Mouse (Mus musculus) CD8-positive naive resting alpha-beta T cell, adult 57 days (primary cell): Measurements from ENCODE around the gene Trex1. TPM values are rescaled to one million over a fixed set of nuclear protein-coding genes. Genes with fewer than 3 reads are reported as not detected.

Experiments used
- total RNA-seq: library from RNA; stranded (reverse); gene quantifications from one replicate; pipeline ENCODE4 v1.2.4, GENCODE M21; 2023

Trex1 gene
- total RNA-seq, result 27.6 TPM

DNA sequence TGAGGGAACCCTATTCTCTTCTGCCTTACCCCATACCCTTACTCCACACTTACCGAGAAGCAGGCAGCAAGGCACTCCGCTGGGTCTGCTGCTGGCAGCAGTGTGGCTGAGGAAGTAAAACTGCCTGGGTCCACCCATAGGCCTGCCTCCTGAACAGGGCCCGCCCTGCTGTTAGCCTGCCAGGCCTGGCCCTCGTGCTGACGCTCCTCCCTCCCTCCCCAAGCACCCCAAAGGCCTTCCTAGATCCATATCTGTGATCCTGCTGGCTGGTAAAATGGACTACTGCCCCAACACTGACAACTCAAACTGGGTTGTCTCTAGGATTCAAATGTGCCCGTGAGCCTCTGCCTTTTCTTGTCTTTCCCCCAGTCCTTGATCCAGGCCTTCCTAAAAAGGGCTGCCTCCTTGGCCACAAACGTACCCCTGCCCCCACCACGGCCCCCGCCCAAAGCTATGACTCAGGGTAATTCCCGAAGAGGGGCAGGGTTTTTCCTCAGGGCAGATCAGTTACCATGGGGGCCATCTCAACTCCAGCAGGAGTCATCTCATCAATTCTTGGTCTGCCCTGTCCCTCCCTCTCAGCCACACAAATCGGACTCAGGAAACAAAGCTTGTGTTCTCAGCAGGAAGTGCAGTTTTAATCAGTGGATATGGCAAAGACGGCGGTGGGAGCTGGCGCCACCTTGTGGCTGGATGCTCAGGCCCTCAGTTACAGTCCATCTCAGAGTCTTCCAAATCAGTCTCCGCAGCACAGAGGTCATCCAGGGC, at the start of gene Trex1:
Gene Trex1, minus strand, starts transcription at position 599 of the 768 bp plus-strand sequence.

DNA sequence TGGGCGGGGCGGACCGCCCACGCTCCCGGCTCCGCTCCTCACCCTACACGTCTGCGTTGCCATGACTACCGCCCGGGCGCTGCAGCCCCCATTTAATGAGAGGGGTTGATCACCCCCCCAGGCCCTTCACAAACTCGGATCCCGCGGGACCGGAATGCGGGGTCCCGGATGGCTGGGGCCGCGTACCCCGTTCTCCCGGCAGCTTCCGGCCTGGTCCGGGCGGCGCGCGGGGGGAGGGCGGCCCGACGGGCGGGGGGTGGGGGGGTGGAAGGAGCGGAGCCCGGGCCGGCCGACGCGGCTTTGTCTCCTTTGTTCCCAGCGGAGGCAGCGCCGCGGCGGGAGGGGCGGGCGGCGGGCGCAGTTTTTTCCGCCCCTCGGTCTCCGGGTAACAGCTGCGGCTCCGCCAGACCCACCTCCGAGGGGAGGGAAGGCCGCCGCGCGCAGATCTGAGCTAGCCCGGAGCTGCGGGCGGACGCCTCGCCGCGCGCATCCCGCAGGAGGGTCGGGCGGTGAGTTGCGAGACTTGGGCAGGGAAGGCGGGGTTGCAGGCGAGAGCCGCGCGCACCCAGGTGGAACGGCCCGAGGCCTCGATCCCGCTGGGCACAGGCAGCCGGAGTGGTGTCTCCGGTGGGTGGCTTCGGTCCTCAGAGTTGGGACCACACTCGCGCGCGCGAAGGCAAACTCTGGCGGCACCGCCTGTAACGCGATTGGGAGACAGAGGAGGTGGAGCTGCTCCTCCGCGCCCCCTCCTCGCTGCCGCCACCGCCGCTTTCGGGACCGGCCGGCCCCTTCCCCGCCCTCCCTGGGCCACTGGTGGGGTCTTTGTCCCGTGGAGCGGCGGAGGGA, 35.8 kb upstream of the Trex1 start, which contains the start of gene Plxnb1:
Gene Plxnb1, plus strand, starts transcription at position 253 of the 846 bp plus-strand sequence.

DNA sequence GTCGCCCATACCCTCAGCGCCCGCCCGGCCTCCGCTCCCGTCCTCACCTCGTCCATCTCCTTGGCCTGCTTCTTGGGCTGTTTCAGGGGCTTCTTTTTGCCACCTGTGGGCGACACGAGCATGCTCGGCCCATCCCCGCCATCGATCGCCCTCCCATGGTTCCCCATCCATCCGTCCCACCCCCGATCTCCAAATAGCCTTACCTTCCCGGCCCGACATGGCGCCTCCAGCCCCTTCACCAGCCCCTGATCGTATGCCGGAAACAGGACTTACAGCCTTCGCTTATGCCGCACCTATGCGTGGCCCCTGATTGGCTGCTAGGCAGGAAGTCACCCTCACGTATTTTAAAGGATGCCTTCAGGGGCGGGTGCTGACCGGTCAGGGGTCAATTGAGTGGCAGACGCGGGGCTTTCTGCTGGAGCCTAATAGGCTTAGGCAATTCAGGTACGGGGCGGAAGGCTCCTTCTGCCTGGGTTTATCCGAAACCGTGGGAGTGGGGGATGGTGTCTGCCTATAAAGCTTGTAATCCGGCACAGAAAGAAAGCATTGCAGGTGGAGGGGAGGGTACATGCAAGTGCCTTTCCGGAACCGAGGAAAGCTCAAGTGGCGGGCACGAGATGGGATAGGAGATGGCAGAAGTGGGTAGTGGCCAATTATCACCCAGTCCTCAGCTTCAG, 22.7 kb upstream of the Trex1 start, which contains the start of the genes Ccdc51 and Tma7:
Gene Ccdc51, plus strand, starts transcription at position 370 of the 677 bp plus-strand sequence.
Gene Tma7, minus strand, starts transcription at position 464 of the 677 bp plus-strand sequence.

DNA sequence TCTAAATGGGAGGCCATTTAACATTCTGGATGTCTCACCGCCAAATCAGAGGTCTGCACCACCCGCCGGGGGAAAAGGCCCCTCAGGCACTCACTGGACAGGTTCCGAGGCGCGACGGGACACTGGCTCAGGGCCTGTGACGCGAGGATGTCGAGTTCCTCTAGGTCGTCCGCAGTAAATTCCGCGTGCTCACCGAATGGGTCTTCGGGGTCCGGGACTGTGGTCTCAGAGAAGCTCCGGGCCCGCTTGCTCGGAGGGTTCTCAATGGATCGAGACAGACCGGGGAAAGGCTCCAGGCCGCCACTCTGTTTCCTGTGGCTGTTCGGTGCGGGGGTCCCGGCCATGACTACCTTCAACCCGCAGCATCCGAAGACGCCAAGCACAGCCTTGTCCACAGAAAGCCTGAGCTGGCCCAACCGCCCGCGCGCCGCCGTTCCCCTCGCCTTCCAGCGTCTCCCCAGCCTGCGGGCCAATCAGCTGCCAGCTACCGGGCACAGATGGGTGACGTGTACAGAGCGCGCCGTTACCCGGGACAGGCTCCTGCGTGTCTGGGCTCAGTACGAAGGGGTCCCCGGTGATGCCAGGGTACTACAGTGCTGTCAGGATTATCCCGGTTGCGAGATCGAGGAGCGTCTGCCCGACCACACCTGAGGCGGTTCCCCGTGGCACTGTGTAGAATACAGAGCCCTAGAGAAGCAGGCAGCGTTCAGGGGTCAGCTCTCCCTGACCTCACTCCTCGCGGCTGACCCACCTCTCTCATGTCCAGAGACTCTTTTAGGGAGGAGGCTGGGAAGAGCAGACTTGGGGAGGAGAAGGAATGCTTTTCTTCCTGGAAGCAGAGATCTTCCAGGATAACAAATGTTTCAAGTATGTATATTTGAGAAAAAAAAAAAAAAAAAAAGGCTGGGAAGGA, 14.4 kb upstream of the Trex1 start, which contains the start of gene Atrip:
Gene Atrip, minus strand, starts transcription at position 464 of the 913 bp plus-strand sequence.

GRCm38 (mm10) chr9:109038086-109038895, 21.2 kb downstream of the Trex1 start, which contains the start of gene Shisa5:
Gene Shisa5, plus strand, starts transcription at chr9:109038565.

Other genes with a start within 250 kb of the Trex1 start
- not detected for gene Celsr3, start 233.4 kb downstream of the Trex1 start, total RNA-seq
- 27.2 TPM for gene Slc26a6, start 206.5 kb downstream of the Trex1 start, total RNA-seq
- gene Tmem89, start 145.1 kb downstream of the Trex1 start, total RNA-seq, result not detected
- 170 TPM for gene Uqcrc1, start 123.1 kb downstream of the Trex1 start, total RNA-seq
- 3.3 TPM for gene Col7a1, start 106.1 kb downstream of the Trex1 start, total RNA-seq
- gene Ucn2, start 73.7 kb downstream of the Trex1 start, total RNA-seq, result not detected
- 9.5 TPM for gene Pfkfb4, start 68.0 kb downstream of the Trex1 start, total RNA-seq
- 2,690 TPM for gene Shisa5, start 21.2 kb downstream of the Trex1 start, total RNA-seq
- 24.3 TPM for gene Atrip, start 14.4 kb upstream of the Trex1 start, total RNA-seq
- gene Ccdc51, start 22.8 kb upstream of the Trex1 start, total RNA-seq, result 7.6 TPM
- 310 TPM for gene Tma7, start 22.9 kb upstream of the Trex1 start, total RNA-seq
- gene Plxnb1, start 35.7 kb upstream of the Trex1 start, total RNA-seq, result 1.9 TPM
- not detected for gene Fbxw21, start 102.3 kb upstream of the Trex1 start, total RNA-seq
- not detected for gene Fbxw13, start 136.2 kb upstream of the Trex1 start, total RNA-seq
- gene Fbxw20, start 175.0 kb upstream of the Trex1 start, total RNA-seq, result not detected
- not detected for gene Fbxw14, start 227.9 kb upstream of the Trex1 start, total RNA-seq